Mouse (Mus musculus) embryonic fibroblast, embryonic 13.5 days (primary cell): ENCODE results near the gene Usp29.

Source experiments
- CTCF ChIP-seq: IDR thresholded peaks from 2 replicates; pipeline ENCODE4 v1.5.1; 2011; ENCODE audit warnings: mild to moderate bottlenecking, control low read depth, low read length, moderate library complexity, borderline replicate concordance; ENCODE audit not compliant: insufficient read depth
- POLR2A ChIP-seq: IDR thresholded peaks from 2 replicates; pipeline ENCODE4 v1.6.1; 2011; ENCODE audit warnings: low read depth, mild to moderate bottlenecking, control low read depth, low read length, moderate library complexity

- no peak for TF ChIP-seq CTCF
- no peak; the same call in 1 of the 2 replicates for TF ChIP-seq POLR2A
Observed at GRCm38 (mm10) chr7:6728263-6728931, 2.0 kb upstream of the Usp29 start.
